Mouse (Mus musculus) monocyte, adult 5-6 weeks (primary cell): ENCODE data around the gene Gm572. TPM values are rescaled to one million over a fixed set of nuclear protein-coding genes. Genes with fewer than 3 reads are reported as not detected.

Source experiments
- ATAC-seq: fragments of 153-309, 156-312 bp; replicated peaks from 2 replicates; pipeline ENCODE4 v1.8.0; 2017; ENCODE audit warnings: mild to moderate bottlenecking; ENCODE audit not compliant: low TSS enrichment, insufficient number of reproducible peaks, severe bottlenecking, poor library complexity, low FRiP score
- total RNA-seq: library from RNA; stranded (forward); fragments of 200-1000, 200-491, 200-594 nt; gene quantifications from 3 replicates; pipeline ENCODE4 v1.2.3, GENCODE M21; 2017

The Gm572 gene
- total RNA-seq, 1 experiment from 2014 or later: not detected

- ATAC-seq: no peak
Observed at GRCm38 (mm10) chr4:148622485-148622884, 20.6 kb upstream of the Gm572 start.

GRCm38 (mm10) chr4:148623609-148624008 is 19.5 kb upstream of the Gm572 start:
- no peak for ATAC-seq

GRCm38 (mm10) chr4:148625010-148625409 is 18.1 kb upstream of the Gm572 start:
- ATAC-seq: no peak

GRCm38 (mm10) chr4:148625756-148626622 is 17.1 kb upstream of the Gm572 start:
- ATAC-seq: peak; percentile 45

- ATAC-seq: peak; percentile 89
Observed at GRCm38 (mm10) chr4:148626623-148627185, 16.4 kb upstream of the Gm572 start, which contains the start of gene Tardbp. Tardbp (minus strand) TSS chr4:148627019.

GRCm38 (mm10) chr4:148627246-148627645 is 15.9 kb upstream of the Gm572 start:
- no peak for ATAC-seq

- no peak for ATAC-seq
Observed at GRCm38 (mm10) chr4:148632013-148632692, 11.0 kb upstream of the Gm572 start.

GRCm38 (mm10) chr4:148633395-148634061 is 9.6 kb upstream of the Gm572 start:
- 0 out of 2 replicates have a peak, but pooled peaks have one; percentile 31 for ATAC-seq

GRCm38 (mm10) chr4:148635309-148635708 is 7.8 kb upstream of the Gm572 start:
- no peak for ATAC-seq

GRCm38 (mm10) chr4:148638302-148638701 is 4.8 kb upstream of the Gm572 start:
- no peak for ATAC-seq

GRCm38 (mm10) chr4:148639455-148639854 is 3.7 kb upstream of the Gm572 start:
- 0 out of 2 replicates have a peak, but pooled peaks have one; percentile 38 for ATAC-seq

- no peak for ATAC-seq
Observed at GRCm38 (mm10) chr4:148641121-148641520, 2.0 kb upstream of the Gm572 start.

GRCm38 (mm10) chr4:148644157-148644511 is 1.0 kb downstream of the Gm572 start:
- peak; percentile 77 for ATAC-seq

- no peak for ATAC-seq
Observed at GRCm38 (mm10) chr4:148644926-148645325, 1.8 kb downstream of the Gm572 start.

GRCm38 (mm10) chr4:148646616-148647015 is 3.5 kb downstream of the Gm572 start:
- ATAC-seq: no peak

GRCm38 (mm10) chr4:148649309-148649708 is 6.2 kb downstream of the Gm572 start:
- no peak for ATAC-seq

GRCm38 (mm10) chr4:148651045-148651444 is 7.9 kb downstream of the Gm572 start:
- no peak for ATAC-seq

GRCm38 (mm10) chr4:148654701-148655398 is 11.7 kb downstream of the Gm572 start:
- 0 out of 2 replicates have a peak, but pooled peaks have one; percentile 53 for ATAC-seq
